Mouse (Mus musculus): ENCODE measurements around the gene Nol4l.

Nol4l gene

DNA sequence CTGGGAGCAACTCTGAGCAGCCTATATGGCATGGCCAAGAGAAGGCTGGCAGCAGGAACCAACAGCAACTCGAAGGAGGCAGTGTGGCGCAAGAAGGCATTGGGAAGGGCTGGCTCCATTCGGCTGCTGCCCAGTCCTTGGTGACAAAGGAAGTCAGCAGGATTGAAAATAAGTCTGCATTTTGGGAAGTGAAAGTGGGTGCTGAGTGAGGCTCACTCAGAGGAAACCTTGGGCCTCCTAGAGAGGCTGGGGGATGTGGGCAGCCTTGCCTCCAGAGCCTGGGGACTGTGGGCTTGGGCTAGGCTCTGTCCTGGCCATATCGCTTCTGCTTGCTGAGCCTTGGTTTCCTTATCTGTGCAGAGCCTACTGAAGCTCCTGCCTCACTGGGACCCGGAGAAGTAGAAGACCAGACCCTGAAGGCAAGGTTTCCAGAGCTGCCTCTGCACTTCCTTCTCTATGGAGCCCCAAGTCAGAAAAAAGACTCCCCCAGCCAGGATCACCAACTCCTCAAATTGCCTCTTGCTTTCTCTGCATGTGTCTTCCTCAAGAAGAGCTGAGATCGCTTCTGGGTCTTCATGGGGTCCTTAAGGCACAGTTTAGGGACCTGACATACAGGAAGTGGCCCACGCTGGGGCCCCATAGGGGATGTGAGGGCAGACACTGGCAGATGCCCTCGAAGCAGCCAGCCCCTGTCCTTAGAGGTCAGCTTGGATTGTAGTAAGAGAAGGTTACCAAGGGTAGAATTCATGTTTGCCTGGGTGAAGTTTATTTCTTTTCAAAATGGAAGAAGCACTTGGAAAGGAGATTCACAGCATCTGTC is 14.3 kb upstream of the Nol4l start:
- in situ Hi-C loops (cut with MboI, MseI): loop anchor here in 1 of 2 experiments (25.0 kb wide), 1 partner anchor 643 kb away; the partner anchor contains the start of gene Bpifb1

DNA sequence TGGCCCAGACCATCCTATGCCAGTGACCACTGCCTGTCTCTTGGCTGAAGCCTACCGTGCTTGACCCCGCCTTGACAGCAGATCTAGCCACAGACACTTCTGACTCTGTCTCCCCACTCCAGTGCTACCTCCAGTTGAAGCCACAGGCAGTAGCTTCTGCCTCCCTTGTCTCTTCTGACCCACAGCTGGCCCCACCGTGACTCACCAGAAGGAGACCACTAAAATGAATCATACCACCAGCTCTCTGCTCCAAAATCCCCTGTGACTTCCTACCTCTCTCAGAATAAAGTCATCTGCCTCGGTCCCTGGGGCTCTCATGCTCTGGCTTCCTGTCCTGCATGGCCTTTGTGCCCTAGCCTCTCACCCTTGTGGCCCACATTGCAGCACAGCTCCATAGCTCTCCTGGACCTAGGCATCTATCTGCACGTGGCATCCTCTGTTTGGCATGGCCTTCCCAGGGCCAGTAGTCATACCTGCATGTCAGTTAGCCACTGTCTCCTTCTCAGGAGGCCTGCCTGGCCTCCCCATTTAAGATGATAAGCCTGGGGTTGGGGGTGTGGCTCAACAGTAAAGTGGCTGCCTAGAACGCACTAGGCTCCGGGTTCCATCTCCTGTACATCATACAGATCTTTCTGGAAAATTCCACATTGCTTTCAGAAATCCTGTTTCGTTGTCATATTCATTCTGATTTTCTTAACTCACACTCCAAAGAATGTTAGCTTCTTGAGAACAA is 13.3 kb upstream of the Nol4l start:
- in situ Hi-C loops (cut with MboI, MseI): loop anchor here in 1 of 2 experiments (25.0 kb wide), 1 partner anchor 644 kb away; the partner anchor contains the start of gene Bpifb1

DNA sequence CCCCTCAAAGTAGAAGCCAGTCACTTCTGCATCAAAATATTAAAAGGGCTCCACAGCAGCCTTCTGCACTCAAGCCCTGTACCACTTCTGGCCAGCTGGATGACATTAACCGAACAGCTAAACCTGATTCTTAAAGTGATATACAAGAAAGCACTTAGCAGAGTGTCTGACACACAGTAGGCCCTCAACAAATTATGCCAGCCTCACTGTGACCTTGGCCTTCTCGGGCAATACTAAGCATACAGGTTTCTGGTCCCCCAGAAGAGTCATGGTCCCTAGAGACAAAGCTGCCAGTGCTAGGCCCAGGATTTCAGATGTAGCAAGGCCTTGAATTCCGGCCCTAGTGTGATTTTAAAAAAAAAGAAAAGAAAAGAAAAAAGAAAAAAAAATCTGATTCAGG is 9.1 kb upstream of the Nol4l start:
- in situ Hi-C loops (cut with MboI, MseI): loop anchor here in 1 of 2 experiments (25.0 kb wide), 1 partner anchor 648 kb away; the partner anchor contains the start of gene Bpifb1

DNA sequence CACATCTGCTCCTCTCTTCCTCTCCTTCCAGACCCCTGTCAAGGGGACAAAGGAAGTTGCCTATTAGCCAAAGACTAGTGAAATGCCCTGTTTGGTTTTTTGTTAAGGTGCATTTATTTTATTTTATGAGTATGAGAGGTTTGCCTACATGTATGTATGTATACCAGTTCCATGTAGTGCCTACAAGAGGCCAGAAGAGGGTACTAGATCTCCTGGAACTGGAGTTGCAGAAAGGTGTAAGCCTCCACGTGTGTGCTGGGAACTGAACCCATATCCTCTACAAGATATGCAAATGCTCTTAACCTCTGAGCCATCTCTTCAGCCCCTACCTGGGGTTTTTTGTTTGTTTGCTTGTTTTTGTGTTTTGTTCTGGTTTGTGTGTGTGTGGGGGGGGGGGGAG is 4.2 kb upstream of the Nol4l start:
- in situ Hi-C loops (cut with MboI, MseI): loop anchor here in 1 of 2 experiments (5.0 to 25.0 kb wide), 2 partner anchors 52 to 653 kb away; partner anchors contain the start of gene Bpifb1

DNA sequence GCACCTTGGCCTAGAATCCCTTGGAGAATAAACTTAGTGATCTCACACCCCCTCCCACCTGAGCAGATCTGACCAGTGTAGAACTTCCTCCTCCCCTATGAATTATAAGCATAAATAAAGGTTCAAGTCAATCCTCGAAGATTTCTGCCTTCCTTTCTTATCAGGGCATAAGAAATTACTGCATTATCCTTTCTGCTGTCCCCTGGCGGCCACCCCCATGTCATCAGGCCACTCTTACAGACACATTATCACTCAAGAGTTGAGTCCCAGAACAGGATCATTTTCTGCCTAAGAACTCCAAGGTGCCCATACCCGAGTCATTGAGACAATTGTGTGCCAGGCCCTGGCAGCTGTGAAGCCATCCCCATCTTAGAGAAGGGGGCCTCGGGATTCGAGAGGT is 1.2 kb upstream of the Nol4l start:
- in situ Hi-C loops (cut with MboI, MseI): loop anchor here in 1 of 2 experiments (5.0 to 25.0 kb wide), 2 partner anchors 49 to 656 kb away; partner anchors contain the start of gene Bpifb1

DNA sequence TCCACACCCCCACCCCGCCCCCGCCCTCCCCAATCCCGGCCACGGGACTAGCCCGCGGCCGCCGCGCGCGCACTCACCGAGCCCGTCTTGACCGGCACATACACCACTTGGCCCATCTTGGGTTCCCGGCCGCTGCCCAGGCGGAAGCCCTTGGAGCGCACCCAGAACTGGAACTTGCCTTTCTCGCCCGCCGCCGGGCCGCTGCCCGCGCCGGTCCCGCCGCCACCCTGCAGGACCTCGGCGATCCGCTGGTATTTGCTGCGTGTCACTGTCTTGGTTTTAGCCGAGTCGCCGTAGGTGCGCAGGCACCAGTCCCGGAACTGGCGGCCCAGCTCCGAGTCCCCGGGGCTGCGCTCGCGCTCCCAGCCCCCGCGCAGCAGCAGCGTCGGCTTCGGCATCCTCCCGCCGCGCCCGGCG is 398 bp downstream of the Nol4l start:
- in situ Hi-C loops (cut with MboI, MseI): loop anchor here in 1 of 2 experiments (10.0 to 25.0 kb wide), 2 partner anchors 55 to 658 kb away; partner anchors contain the start of gene Bpifb1

DNA sequence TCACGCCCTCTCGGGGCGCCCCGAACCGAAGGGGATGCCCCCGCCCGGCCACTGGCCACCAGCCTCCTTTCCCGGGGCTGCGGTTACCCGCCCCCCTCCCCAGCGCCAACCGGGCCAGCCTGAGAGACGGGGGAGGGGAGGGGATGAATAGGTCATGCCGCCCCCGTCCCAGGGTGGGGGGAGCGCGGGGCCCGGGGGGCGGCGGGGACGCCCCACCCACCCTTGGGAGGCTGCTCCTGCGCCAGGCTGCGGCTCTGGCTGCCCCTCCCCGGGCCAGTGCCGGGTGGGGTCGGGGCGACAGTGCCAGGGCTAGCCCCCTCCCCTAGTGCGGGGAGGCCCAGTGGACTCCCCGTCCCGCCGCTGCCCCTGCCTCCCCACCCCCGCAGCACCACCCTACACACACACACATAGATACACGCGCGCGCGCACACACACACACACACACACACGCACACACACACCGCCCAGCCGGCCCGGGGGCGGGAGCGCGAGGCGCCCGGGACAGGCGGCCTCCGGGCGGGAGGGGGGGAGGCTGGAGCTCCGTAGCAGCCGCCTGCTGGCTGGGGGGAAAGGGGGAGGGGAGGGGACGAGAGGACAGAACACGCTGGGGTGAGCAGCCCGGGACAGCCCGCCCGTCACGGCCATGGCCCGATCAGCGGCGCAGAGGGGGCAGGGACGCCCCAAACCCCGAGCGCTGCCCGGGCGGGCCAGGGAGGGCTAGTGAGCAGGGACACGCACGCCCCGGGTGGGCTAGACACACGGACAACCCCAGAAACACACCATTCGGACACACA is 1.0 kb downstream of the Nol4l start:
- in situ Hi-C loops (cut with MboI, MseI): loop anchor here in 1 of 2 experiments (10.0 to 25.0 kb wide), 2 partner anchors 56 to 659 kb away; partner anchors contain the start of gene Bpifb1

DNA sequence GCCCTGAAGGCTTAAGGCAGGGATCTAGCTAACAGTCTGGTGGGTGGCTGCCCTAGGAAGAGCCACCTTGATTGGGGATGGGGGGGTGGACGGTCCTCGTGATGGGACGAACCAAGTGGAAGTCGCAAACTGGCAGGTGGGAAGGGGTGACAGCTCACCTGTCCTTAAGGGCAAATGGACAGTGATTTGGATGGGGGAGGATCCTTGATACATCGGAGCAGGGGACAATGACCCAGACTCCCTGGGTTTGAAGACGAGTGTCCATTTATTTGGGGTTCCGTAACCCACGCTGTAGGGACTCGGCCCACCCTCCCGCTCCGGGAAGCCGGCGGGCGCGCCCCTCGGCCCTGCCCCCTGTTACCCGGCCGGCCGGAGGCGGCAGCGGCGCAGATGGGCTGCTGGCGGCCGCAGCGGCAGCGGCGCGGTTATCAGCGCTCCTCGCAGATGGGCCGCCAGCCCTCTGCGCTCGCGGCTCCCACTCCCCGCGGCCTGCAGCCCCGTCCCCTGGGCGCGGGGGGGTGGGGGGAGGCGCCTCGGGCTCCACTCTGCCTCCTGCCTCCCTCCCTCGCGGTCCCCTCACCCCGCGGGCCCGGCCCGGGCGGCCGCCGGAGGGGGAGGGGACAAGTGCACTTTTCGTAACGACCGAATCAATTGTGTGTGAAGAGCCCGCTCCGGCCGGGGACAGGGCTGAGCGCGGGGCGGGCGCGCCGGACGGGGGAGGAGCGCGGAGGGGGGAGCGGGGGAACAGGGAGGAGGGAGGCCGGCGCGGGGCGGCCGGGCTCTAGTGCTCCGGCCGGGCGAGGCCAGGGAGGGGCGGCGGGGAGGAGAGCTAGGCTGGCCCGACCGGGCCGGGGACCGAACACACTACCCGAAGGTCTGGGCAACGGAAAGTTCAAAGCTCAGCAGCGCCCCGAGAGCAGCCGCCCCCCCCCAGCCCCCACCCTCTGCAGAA is 1.9 kb downstream of the Nol4l start:
- in situ Hi-C loops (cut with MboI, MseI): loop anchor here in 1 of 2 experiments (10.0 to 25.0 kb wide), 2 partner anchors 57 to 659 kb away; partner anchors contain the start of gene Bpifb1

DNA sequence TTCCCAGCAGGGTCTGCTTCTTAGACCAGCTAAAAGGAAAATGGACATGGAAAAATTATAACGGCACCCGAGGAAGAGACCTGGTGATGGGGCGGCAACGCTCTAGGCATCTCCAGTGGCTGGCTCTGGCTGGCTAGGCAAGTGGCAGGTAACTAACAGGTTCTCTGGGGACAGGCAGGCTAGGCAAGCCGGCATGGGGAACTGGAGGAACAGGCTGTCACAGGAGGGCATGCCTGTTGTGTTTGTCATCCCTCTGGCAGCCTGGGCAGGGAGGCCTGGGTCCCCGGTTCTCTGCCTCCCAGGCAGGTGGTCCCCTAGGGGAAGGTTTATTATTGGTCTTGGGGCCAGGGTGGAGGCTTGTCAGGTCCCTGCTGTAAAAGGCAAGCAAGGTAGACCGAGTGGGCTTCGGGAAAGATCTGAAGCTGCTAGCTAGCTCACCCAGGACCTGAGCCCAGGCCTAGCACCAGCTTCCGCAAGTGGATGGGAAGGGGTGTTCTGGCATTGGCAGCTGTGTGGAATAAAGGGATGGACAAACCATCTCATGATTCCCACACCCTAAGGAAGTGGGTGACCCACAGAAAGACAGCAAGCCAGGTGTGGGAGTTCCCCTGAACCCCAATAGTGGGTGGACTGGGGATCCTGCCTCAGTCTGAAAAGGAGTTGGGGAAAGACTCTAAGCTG is 2.8 kb downstream of the Nol4l start:
- in situ Hi-C loops (cut with MboI, MseI): loop anchor here in 1 of 2 experiments (10.0 to 25.0 kb wide), 2 partner anchors 58 to 660 kb away; partner anchors contain the start of gene Bpifb1

DNA sequence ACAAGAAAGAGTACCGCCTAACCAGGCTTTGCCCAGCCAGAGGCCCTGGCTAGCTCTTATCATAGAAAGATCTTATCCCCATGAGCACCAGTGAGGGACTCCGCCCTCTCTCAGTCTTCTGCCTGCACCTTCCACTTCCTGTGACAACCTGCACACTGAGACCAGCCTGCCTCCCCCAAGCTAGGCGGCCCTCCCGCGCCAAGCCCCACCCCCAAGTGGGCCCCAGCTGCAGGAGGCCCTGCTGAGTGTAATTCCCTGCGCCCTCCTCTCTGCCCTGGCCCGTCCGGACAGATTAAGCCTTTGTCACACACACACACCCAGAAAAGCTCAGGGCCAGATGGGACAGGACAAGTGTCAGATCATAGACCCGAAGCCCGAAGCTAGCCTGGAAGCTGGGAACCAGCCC is 3.9 kb downstream of the Nol4l start:
- in situ Hi-C loops (cut with MboI, MseI): loop anchor here in 1 of 2 experiments (10.0 to 25.0 kb wide), 2 partner anchors 59 to 661 kb away; partner anchors contain the start of gene Bpifb1

DNA sequence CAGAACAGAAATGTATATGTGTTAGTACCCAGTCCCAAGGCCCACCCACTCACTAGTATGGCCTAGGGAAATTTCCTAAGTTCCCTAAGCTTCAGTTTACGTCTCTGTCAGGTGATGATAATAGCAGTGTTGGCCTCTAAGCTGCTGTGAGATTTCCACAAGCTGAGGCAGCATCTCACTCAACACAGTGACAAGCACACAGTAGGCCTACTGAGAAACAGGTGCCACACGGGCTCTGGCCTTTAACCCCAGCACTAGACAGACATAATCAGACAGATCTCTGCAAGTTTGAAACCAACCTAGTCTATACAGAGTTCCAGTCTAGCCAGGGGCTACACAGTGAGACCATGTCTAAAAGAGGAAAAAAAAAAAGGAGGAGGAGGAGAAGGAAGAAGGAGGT is 5.0 kb downstream of the Nol4l start:
- in situ Hi-C loops (cut with MboI, MseI): loop anchor here in 1 of 2 experiments (10.0 to 25.0 kb wide), 2 partner anchors 60 to 663 kb away; partner anchors contain the start of gene Bpifb1

DNA sequence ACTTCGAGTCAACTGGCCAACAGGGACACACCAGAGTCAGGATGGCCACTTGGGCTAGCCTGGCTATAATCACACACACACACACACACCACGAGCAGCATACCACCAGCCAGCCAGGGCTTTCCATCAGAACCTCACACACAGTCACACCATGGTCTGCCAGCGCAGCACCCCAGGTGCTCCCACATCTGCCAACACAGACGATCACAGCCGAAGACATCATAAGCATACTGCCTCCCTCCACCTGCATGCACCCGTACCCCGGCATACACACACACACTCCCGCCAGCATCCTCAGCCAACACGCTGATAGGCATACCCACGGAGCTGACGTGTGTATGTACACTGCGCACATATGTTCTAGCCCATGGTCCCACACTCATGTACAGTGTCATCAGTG is 6.1 kb downstream of the Nol4l start:
- in situ Hi-C loops (cut with MboI, MseI): loop anchor here in 1 of 2 experiments (10.0 kb wide), 1 partner anchor 61 kb away; no protein-coding TSS in a partner anchor

DNA sequence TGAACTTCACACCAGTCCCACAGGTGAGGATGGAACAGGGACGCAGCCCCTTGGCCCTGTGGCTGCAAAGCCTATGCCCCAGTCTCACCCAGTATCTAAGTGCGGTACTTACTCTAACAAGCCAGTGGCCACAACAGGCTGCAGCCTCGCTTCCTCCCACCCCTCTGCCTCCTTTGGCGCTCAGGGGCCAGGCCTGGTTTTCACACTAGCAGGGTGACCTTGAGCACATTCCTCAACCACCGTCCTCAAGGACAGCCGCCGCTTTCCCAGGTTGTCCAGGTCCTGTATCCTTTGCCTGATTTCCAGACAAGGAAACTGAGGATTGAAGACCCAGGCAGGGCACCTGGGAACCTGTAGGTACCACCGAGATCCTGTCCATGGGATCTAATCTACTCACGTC is 6.6 kb downstream of the Nol4l start:
- in situ Hi-C loops (cut with MboI, MseI): loop anchor here in 1 of 2 experiments (10.0 kb wide), 1 partner anchor 62 kb away; no protein-coding TSS in a partner anchor

DNA sequence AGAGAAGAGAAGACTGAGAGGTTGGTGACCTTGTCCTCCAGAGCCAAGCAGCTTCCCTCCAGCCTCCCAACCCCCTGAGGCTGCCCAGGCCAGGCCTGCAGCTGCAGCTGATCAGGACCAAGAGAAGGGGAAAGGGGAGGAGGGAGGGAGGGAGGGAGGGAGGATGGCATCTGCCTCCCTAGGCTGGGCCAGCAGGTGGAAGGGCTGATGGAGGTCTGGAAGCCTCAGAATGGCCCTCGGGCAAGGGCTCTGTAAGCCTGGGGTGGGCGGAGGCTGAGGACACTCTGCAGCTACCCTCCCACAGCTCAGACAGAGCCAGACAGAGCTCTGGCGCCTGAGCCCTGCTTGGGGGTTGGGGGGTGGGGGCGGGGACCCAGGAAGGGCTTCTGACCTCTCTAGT is 7.5 kb downstream of the Nol4l start:
- in situ Hi-C loops (cut with MboI, MseI): loop anchor here in 1 of 2 experiments (10.0 kb wide), 1 partner anchor 63 kb away; no protein-coding TSS in a partner anchor

DNA sequence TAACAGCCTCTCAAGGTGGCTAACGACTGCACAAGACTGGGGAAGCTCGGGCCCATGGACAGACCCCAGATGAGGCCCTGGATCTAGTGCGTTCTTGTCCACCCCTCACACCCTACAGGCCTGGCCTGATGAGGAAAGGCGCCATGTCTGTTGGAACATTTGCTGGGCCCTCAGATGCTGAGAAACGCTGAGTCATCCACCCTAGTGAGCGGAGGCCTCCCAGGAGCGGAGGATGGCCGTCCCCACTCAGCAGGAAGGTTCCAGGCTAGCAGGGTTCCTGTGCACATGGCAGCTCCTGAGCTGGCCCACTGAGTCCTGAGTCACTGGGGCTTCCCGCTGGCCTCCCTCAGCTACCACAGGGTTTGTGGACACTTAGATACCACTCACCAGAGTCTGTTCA is 9.7 kb downstream of the Nol4l start:
- in situ Hi-C loops (cut with MboI, MseI): loop anchor here in 1 of 2 experiments (10.0 kb wide), 1 partner anchor 65 kb away; no protein-coding TSS in a partner anchor

DNA sequence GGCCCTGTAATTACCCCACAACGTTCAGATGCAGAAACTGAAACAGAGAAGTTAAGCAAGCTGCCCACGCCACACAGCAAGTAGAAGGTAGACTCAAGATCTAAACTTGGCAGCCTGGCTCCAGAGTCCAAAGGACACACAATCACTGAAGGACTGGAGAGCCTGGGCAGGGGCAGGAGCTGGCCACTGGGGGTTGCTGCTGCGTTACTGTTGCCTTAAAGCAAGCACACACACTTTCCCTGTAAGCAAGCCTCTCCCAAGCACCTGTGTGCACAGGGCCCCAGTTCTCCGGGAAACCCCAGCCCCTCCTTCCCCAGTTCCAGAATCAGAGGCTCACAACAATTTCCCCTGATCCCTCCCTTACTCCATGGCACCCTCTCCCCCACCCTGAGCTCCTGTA is 12.8 kb downstream of the Nol4l start:
- in situ Hi-C loops (cut with MboI, MseI): no loop called here

DNA sequence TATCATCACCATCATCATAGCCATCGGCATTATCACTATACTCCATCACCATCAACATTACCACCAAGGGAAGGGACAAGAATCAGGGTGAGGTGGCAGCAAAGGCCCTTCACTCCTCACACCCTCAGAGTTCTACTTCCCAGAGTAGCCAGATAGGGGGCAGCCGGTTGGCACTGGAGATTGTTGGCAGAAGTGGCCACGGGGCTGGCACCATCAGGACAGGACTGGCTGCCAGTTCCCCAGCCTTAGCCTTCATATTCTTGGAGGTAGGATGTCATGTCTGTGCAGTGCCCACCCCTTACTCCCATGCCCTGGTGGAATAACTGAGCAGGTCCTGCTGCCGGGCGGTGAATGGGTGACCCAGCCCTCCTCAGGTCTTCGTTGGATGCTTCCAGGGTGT is 14.2 kb downstream of the Nol4l start:
- in situ Hi-C loops (cut with MboI, MseI): no loop called here

DNA sequence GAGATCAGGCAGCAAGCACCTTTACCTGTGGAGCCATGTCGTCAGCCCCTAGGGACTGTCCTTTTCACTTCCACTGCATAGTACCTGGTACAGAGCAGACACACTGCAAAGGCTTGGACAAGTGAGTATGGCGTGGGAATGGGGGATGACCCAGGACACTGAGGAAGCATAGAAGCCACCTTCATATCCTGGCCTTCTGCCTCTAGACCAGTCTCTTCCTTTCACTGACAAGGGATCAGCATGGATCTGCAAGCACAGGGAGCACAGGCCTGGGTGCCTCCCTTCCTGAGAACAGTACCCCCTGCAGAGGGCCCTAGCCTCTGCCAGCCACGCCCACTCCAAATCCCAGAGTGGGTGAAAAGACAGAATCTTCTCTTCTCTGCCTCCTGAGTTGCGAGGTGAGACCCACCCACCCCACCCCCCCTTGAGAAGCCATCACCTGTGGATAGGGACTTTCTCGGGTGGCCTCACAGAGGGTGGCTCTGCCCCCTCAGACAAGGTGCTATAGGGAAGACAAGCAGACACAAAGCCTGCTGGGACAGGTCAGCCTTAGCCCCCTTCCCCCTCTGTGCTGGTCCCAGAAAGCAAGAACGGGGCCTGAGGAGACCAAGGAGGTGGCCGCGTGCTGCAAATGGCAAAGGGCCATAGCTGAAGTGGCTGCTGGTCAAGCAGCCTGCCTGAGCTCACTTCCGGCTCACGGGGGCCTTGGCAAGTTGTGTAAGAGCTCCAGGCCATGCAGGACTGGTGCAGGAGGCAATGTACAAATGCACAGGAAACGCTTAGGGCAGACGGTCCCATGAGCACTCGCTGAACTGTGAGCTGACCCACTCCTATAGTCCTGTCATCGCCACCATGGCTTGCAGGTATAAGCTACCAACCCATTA is 15.0 kb downstream of the Nol4l start:
- in situ Hi-C loops (cut with MboI, MseI): no loop called here

Data from T-helper 17 cell (primary cell).